Comparison of ENCODE assay signal across 14 mouse cellular contexts in genomic region chr15:7292854-7293253, GRCm38 (mm10).
"Had no signal": no experiment of that assay in that cellular context is flagged by ENCODE, and none has a peak within 500 bp of the region (broad histone marks: within the 10 kb centered on the region; RNA-seq: fewer than 3 reads in every experiment).

No protein-coding gene starts in this region.

- H3K27ac ChIP-seq: limb, embryonic 10.5 days; liver, embryonic 15.5 days; neural tube, embryonic 13.5 days had no signal

- H3K9me3 ChIP-seq: limb, embryonic 10.5 days; liver, embryonic 15.5 days; neural tube, embryonic 13.5 days had no signal

- H3K4me2 ChIP-seq: liver, embryonic 11.5 days; liver, embryonic 15.5 days; neural tube, embryonic 13.5 days had no signal

- H3K9ac ChIP-seq: liver, embryonic 15.5 days; neural tube, embryonic 13.5 days had no signal

- ATAC-seq: lung, postnatal 0 days had no signal

- H3K36me3 ChIP-seq: limb, embryonic 10.5 days; liver, embryonic 15.5 days; neural tube, embryonic 13.5 days had no signal

- H3K4me1 ChIP-seq: limb, embryonic 10.5 days; liver, embryonic 15.5 days; neural tube, embryonic 13.5 days had no signal

- H3K4me3 ChIP-seq: limb, embryonic 10.5 days; liver, embryonic 15.5 days; neural tube, embryonic 13.5 days had no signal

- DNase-seq: kidney, adult 8-10 months; kidney, postnatal 36 days; lung, adult 2 months; lung, postnatal 36 days; retina, postnatal 1 day; right cerebral cortex, postnatal 4 days; spleen, adult 18-20 months; thymus, adult 18-20 months; thymus, postnatal 14 days had no signal

- H3K27me3 ChIP-seq: liver, embryonic 15.5 days; neural tube, embryonic 13.5 days had no signal
